Mouse (Mus musculus) lung, postnatal 0 days (tissue): ENCODE results near the gene Anxa11. TPM values are rescaled to one million over a fixed set of nuclear protein-coding genes. Genes with fewer than 3 reads are reported as not detected.
"Not testable (repeated sequence)": the region's sequence is repeated elsewhere in the genome, so short reads cannot be mapped to it uniquely, and the experiment has no call there.

Experiments used
- ATAC-seq: fragments of 200-750 bp; cut with Nextera tagmentation; 2 replicates; pipeline ENCODE4 v1.8.0; 2017; ENCODE audit warnings: moderate library complexity
- DNase-seq: peaks from one replicate; pipeline ENCODE4 v3.0.0-alpha.2; 2016; ENCODE audit warnings: low spot score
- H3K27ac ChIP-seq: fragments of 300-500 bp; sonication (generic); 2 replicates; pipeline ENCODE4 v1.5.1; 2014; ENCODE audit warnings: antibody characterized with exemption, mild to moderate bottlenecking, low read length, mixed read lengths
- H3K27me3 ChIP-seq: fragments of 300-500 bp; sonication (generic); replicated peaks from 2 replicates; pipeline ENCODE4 v1.6.1; 2014; ENCODE audit warnings: low read length, mixed read lengths; ENCODE audit not compliant: insufficient read depth
- H3K36me3 ChIP-seq: fragments of 300-500 bp; sonication (generic); 2 replicates; pipeline ENCODE4 v1.6.1; 2014; ENCODE audit warnings: low read length, mixed read lengths; ENCODE audit not compliant: insufficient read depth
- H3K4me1 ChIP-seq: fragments of 300-500 bp; sonication (generic); 2 replicates; pipeline ENCODE4 v1.6.1; 2014; ENCODE audit warnings: antibody characterized with exemption, low read depth, low read length, mixed read lengths; ENCODE audit not compliant: insufficient read depth
- H3K4me2 ChIP-seq: fragments of 300-500 bp; sonication (generic); replicated peaks from 2 replicates; pipeline ENCODE4 v1.6.1; 2014; ENCODE audit warnings: low read depth, mild to moderate bottlenecking, low read length, moderate library complexity, mixed read lengths
- H3K4me3 ChIP-seq: fragments of 300-500 bp; sonication (generic); 2 replicates; pipeline ENCODE4 v1.5.1; 2014; ENCODE audit warnings: low read depth, low read length
- H3K9ac ChIP-seq: fragments of 300-500 bp; sonication (generic); replicated peaks from 2 replicates; pipeline ENCODE4 v1.6.1; 2014; ENCODE audit warnings: low read depth, mild to moderate bottlenecking
- H3K9me3 ChIP-seq: fragments of 300-500 bp; sonication (generic); 2 replicates; pipeline ENCODE4 v1.6.1; 2016; ENCODE audit warnings: low read length, mixed read lengths
- CTCF ChIP-seq: IDR thresholded peaks from 2 replicates; pipeline ENCODE4 v1.5.1; 2016; ENCODE audit warnings: antibody characterized with exemption, mild to moderate bottlenecking
- EP300 ChIP-seq: IDR thresholded peaks from 2 replicates; pipeline ENCODE4 v1.6.1; 2016; ENCODE audit warnings: antibody characterized with exemption, mild to moderate bottlenecking, control low read depth
- WGBS: fragments of 180-500 bp; shearing (Covaris S2); extraction: QIAGEN DNeasy Blood & Tissue Kit; methylation state at CpG from one replicate; pipeline ENCODE4 v1.1.7; 2014; 5-methylcytosine and 5-hydroxymethylcytosine counted together
- polyA plus RNA-seq: library from polyadenylated mRNA; unstranded; fragments of >200 nt; fragmentation: Nextera tagmentation; extraction: Ambion mirVana; gene quantifications from 2 replicates; pipeline ENCODE4 v1.2.1, GENCODE M21; 2015

Gene Anxa11
- polyA plus RNA-seq, 1 experiment from 2014 or later, result 54.6 TPM

GRCm38 (mm10) chr14:25802511-25802910 lies 39.4 kb upstream of the Anxa11 start:
- no peak for DNase-seq
- no peak overlapping the region for H3K4me2 ChIP-seq
- no peak overlapping the region for H3K9ac ChIP-seq
- TF ChIP-seq EP300, result no peak
- TF ChIP-seq CTCF, result no peak
- no peak for ATAC-seq
- H3K4me3 ChIP-seq, result no peak overlapping the region
- no peaks in the 10 kb centered on the region for H3K4me1 ChIP-seq
- H3K36me3 ChIP-seq, result no peaks in the 10 kb centered on the region
- H3K27me3 ChIP-seq, result no peaks in the 10 kb centered on the region
- no peaks in the 10 kb centered on the region for H3K9me3 ChIP-seq
- no peak overlapping the region for H3K27ac ChIP-seq

- H3K9ac ChIP-seq, result no peak overlapping the region
- no peak for DNase-seq
- 38% methylated on average over 3 of the region's 3 CpGs for WGBS
Observed at GRCm38 (mm10) chr14:25803246-25803809, 38.6 kb upstream of the Anxa11 start.

GRCm38 (mm10) chr14:25805871-25806270 lies 36.1 kb upstream of the Anxa11 start:
- DNase-seq, result no peak
- Histone ChIP-seq H3K27me3 (no peaks in the 10 kb centered on the region), H3K4me1 (no peaks in the 10 kb centered on the region), H3K9me3 (no peaks in the 10 kb centered on the region), H3K9ac (no peak overlapping the region), H3K4me2 (no peak overlapping the region), H3K36me3 (no peaks in the 10 kb centered on the region), H3K4me3 (no peak overlapping the region), H3K27ac (no peak overlapping the region)
- no peak for ATAC-seq
- 81% methylated on average over 7 of the region's 7 CpGs for WGBS
- no peak for TF ChIP-seq EP300
- no peak for TF ChIP-seq CTCF

More at GRCm38 (mm10) chr14:25803246-25803809, 38.6 kb upstream of the Anxa11 start:
- Histone ChIP-seq H3K9me3 (no peaks in the 10 kb centered on the region), H3K36me3 (no peaks in the 10 kb centered on the region), H3K4me1 (no peaks in the 10 kb centered on the region), H3K4me3 (no peak overlapping the region), H3K27me3 (no peaks in the 10 kb centered on the region), H3K27ac (no peak overlapping the region), H3K4me2 (no peak overlapping the region)
- no peak for ATAC-seq
- TF ChIP-seq CTCF, result no peak
- TF ChIP-seq EP300, result no peak

GRCm38 (mm10) chr14:25806561-25806960 lies 35.4 kb upstream of the Anxa11 start:
- H3K9me3 ChIP-seq, result no peaks in the 10 kb centered on the region
- no peaks in the 10 kb centered on the region for H3K4me1 ChIP-seq
- H3K36me3 ChIP-seq, result no peaks in the 10 kb centered on the region
- DNase-seq, result no peak
- H3K4me3 ChIP-seq, result no peak overlapping the region
- no peak overlapping the region for H3K9ac ChIP-seq
- ATAC-seq, result no peak
- no peak overlapping the region for H3K4me2 ChIP-seq
- H3K27ac ChIP-seq, result no peak overlapping the region
- WGBS, result 75% methylated on average over 7 of the region's 7 CpGs
- no peak for TF ChIP-seq CTCF
- TF ChIP-seq EP300, result no peak
- no peaks in the 10 kb centered on the region for H3K27me3 ChIP-seq

- not testable (repeated sequence) for DNase-seq, H3K4me1 ChIP-seq, H3K4me2 ChIP-seq, H3K9me3 ChIP-seq, H3K27ac ChIP-seq, H3K9ac ChIP-seq, ATAC-seq, H3K4me3 ChIP-seq, H3K27me3 ChIP-seq, H3K36me3 ChIP-seq
- 71% methylated on average over 1 of the region's 1 CpGs for WGBS
Observed at GRCm38 (mm10) chr14:25811026-25811425, 30.9 kb upstream of the Anxa11 start.

GRCm38 (mm10) chr14:25814140-25814539 lies 27.8 kb upstream of the Anxa11 start:
- no peak for ATAC-seq
- DNase-seq, result no peak
- Histone ChIP-seq H3K9me3 (no peaks in the 10 kb centered on the region), H3K27me3 (no peaks in the 10 kb centered on the region), H3K27ac (no peak overlapping the region), H3K9ac (no peak overlapping the region), H3K4me1 (no peaks in the 10 kb centered on the region), H3K4me3 (no peak overlapping the region), H3K36me3 (no peaks in the 10 kb centered on the region), H3K4me2 (no peak overlapping the region)
- TF ChIP-seq CTCF (no peak), EP300 (no peak)

- Histone ChIP-seq H3K4me1 (no peaks in the 10 kb centered on the region), H3K36me3 (no peaks in the 10 kb centered on the region), H3K4me3 (no peak overlapping the region), H3K4me2 (no peak overlapping the region), H3K27me3 (no peaks in the 10 kb centered on the region), H3K9ac (no peak overlapping the region), H3K9me3 (no peaks in the 10 kb centered on the region), H3K27ac (no peak overlapping the region)
- DNase-seq (peak; percentile 86), ATAC-seq (peak; percentile 87)
- TF ChIP-seq CTCF, result peak; percentile 98
- TF ChIP-seq EP300, result no peak
- 5% methylated on average over 9 of the region's 9 CpGs for WGBS
Observed at GRCm38 (mm10) chr14:25816416-25816815, 25.5 kb upstream of the Anxa11 start.
